Comparison of ENCODE assay signal across 8 mouse cellular contexts in the genomic region with DNA sequence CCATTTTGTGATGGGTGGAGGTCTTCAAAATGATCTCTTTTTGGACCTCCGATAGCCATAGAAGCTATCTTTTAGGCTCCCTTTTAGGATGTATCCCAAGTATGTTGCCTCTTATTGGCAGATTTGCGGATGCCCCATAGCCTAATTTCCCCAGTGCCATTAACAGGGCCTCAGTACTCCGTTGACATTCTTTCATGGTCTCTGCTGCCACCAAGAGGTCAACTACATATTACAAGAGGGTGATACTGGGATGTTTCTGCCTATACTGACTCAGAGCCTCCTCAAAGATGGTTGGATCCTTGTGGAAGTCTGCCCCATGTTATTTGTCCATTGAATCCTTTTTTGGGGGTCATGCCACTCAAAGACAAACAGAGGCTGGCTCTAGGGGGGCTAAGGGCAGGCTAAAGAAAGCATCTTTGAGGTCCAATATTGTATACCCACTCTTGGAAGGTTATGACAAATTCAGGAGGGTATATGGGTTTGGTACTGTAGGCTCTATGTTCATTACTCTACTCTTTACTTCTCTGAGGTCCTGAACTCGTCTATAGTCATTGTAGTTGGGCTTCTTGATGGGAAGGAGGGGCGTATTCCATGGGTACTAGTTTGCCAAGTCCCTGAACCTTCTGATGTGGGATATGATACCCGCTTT. TPM values are rescaled to one million over a fixed set of nuclear protein-coding genes. Genes with fewer than 3 reads are reported as not detected.
DNase-seq lines count a peak whose midpoint lies in the region; ATAC-seq lines count a peak whose summit lies in the region.

No protein-coding gene starts in this region.

- no peak overlapping the region for H3K27ac ChIP-seq in midbrain, embryonic 14.5 days (replicated peaks; ENCODE audit: low read depth, low read length)

- H3K36me3 ChIP-seq in midbrain, embryonic 14.5 days (ENCODE audit: control insufficient read depth, insufficient read depth, low read length): no peaks in the 10 kb centered on the region

- H3K4me1 ChIP-seq in midbrain, embryonic 14.5 days (ENCODE audit: control insufficient read depth, insufficient read depth, low read length): no peaks in the 10 kb centered on the region

- no peaks in the 10 kb centered on the region for H3K9me3 ChIP-seq in midbrain, embryonic 14.5 days (ENCODE audit: control insufficient read depth, low read length)

- H3K4me3 ChIP-seq in midbrain, embryonic 14.5 days (replicated peaks; ENCODE audit: low read depth, low read length): no peak overlapping the region

- no peak overlapping the region for H3K9ac ChIP-seq in midbrain, embryonic 14.5 days (replicated peaks; ENCODE audit: low read length)

- H3K4me2 ChIP-seq in midbrain, embryonic 14.5 days (ENCODE audit: low read length): no peak overlapping the region

- WGBS in midbrain, embryonic 14.5 days: 41% methylated on average over 6 of the region's 6 CpGs

- H3K27me3 ChIP-seq in midbrain, embryonic 14.5 days (ENCODE audit: control insufficient read depth, insufficient read depth, low read length): no peaks in the 10 kb centered on the region; the same call in 1 of the 2 replicates

- ATAC-seq in frontal cortex, adult (ENCODE audit: low TSS enrichment): peak; percentile 95
- ATAC-seq in midbrain, embryonic 14.5 days (ENCODE audit: low FRiP score, low TSS enrichment): no peak; the same call in 1 of the 2 replicates

- peak; percentile 80 for DNase-seq in ovary, postnatal 14 days (ENCODE audit: low spot score)
- no peak for DNase-seq in ovary, adult 18-20 months (ENCODE audit: low spot score)
- DNase-seq in cerebellum, adult 18-20 months: peak; percentile 85 to 87
- DNase-seq in induced T-regulatory cell, adult 2 months (ENCODE audit: low read depth): peak; percentile 88
- peak; percentile 32 to 49 for DNase-seq in left cerebral cortex, adult 8-10 months (ENCODE audit: low spot score in 2 of 2)
- peak; percentile 91 for DNase-seq in midbrain, embryonic 14.5 days
- DNase-seq in spleen, postnatal 4 days (ENCODE audit: low spot score in 2 of 2): peak; percentile 56 to 79

RNA-seq across cellular contexts. Expression of a gene that starts 25.6 kb away (rescaled TPM):
- total RNA-seq in left cerebral cortex, adult 8-10 months (2022): 10 to 100 TPM; 17.5 to 20.3 (median 19.0) TPM
- 3.3 and 4.3 TPM in 2 replicates for polyA plus RNA-seq in midbrain, embryonic 14.5 days (2014; fragmentation: Nextera tagmentation; extraction: Ambion mirVana)
